Mouse (Mus musculus) small intestine, adult 2 months (tissue): Measurements from ENCODE around the gene Prm1.

ENCODE experiments used
- CTCF ChIP-seq: fragments of 200-500 bp; IDR thresholded peaks from 2 replicates; pipeline ENCODE4 v1.5.1; 2012; ENCODE audit warnings: low read depth, mild to moderate bottlenecking, control low read depth, inconsistent platforms, low read length, moderate library complexity, mixed read lengths; ENCODE audit not compliant: insufficient replicate concordance, insufficient read length; ENCODE audit errors: extremely low read depth
- POLR2A ChIP-seq: fragments of 200-500 bp; IDR thresholded peaks from 2 replicates; pipeline ENCODE4 v1.6.1; 2012; ENCODE audit warnings: low read depth, mild to moderate bottlenecking, control low read depth, inconsistent platforms, low read length, moderate library complexity

DNA sequence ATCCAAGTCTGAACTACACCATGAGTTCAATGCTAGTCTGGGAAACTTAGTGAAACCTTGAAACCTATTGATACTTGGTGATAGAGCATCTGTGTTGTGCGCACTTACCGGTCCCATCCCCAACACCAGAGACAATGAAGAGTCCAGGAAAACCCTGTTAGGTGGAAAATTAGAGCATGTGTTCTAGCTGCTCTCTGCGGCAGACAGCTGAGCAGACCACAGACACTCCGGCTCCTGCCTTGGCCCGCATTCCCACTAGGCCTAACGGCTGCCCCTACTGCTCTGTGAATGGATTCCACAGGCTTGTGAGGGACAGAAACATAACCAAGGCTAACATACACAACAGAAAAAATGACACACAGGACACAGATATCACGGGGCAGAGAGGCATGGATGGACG, 32.1 kb downstream of the Prm1 start:
- TF ChIP-seq CTCF (no peak), POLR2A (no peak)
